Mouse (Mus musculus) embryo, embryonic 11 days (tissue): ENCODE measurements around the gene Fgfr2.
A peak's percentile ranks its signal among the peaks of the same experiment; 100 is the strongest.

Source experiments
- DNase-seq: peaks from one replicate; pipeline ENCODE4 v3.0.0-alpha.2; 2015

Fgfr2 gene

DNA sequence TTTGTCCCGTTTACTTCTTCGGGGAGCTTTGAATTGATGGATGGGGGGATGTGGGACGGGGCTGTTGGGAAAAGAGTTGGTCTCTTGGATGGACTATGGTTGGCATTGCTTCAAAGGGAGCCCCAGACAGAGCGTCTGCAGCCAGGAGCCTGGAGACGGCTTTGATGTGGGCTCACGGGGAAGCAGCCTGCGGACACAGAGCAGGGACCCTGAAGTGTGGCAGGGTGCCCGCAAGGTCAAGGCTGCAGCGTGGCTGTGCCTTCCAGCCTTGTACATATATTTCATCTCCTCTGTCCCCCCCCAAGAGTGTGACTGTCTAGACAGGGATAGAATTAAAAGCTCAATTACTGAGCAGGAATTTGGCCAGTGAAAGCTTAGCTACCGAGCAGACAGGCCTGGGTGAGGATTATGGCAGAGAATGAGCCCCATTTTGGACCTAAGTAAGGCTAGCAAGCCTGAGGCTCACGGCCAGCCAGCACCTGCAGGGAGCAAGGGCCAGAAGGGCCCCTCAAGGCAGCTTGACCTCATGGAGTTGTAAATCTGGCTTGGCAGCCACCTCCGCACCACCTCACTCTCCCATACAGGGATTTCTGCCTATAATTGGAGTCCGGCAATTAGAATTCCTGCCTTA, 2146.7 kb downstream of the Fgfr2 start:
- no peak for DNase-seq

DNA sequence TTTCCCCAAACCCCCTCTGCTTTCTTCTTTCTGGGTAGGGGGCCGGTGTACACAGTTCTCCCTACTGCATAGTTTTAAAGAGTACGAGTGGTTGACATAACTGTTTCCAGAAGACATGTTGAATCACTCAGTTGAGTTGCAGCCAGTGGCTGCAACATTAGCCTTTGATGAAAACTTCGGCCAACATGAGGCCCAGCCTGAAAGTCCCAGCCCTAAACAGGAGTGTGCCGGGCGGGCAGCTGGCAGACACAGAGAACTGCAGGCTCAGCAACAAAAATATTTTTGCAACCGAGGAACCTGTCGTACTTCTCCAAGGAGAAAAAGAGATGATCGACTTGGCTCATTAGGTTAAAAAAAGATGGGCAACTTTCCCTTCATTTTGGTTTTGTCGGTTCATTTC, 2150.4 kb downstream of the Fgfr2 start:
- no peak for DNase-seq

GRCm38 (mm10) chr7:130969507-130969906, 2153.6 kb downstream of the Fgfr2 start:
- DNase-seq, result no peak

- no peak for DNase-seq
These were observed 2154.1 kb downstream of the Fgfr2 start for GRCm38 (mm10) chr7:130969076-130969475.

GRCm38 (mm10) chr7:130968537-130968936, 2154.6 kb downstream of the Fgfr2 start:
- DNase-seq, result no peak

- no peak for DNase-seq
These were observed 2155.2 kb downstream of the Fgfr2 start for GRCm38 (mm10) chr7:130967901-130968300.

DNA sequence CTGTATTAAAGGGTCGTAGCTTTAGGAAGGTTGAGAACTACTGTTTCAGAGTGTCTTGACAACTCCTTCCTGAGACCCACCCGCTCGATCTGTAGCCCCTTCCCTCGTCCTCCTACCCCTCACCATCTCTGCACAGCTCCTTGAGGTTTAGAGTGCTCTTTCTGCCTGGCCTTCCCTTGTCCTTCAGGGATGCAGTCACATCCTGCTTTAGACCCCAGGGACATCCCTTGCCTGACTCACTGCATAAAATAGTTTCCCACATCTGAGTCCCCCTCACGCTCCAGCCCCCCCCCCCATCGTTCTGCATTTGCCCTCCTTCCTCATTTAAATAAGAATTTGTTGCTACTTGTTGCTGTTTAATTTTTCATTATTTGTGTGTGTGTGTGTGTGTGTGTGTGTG, 2156.3 kb downstream of the Fgfr2 start:
- no peak for DNase-seq

- peak; percentile 21 for DNase-seq
These were observed 2156.7 kb downstream of the Fgfr2 start for GRCm38 (mm10) chr7:130966451-130966850.

DNA sequence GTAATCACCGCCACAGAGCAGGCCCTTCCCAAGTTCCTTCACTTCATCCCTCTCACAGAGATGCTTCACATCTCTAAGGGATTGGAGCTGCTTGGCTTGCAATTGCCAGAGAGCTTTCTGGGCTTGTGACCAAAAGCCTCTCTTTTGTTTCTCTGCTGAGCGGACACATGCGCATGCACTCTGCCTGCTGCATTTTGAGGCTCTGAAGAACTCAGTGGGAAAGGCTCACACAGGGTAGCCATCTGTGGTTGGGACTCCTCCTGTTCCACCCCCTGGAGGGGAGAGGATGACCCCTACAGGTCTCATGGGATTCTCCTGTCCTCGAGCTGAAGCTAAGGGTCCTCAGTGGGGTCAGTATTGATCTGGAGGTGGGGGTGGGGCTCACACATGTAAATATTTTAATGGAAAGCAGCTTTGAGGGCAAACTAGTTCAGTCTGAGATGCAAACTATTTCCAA, 2157.2 kb downstream of the Fgfr2 start:
- peak; percentile 57 for DNase-seq

DNA sequence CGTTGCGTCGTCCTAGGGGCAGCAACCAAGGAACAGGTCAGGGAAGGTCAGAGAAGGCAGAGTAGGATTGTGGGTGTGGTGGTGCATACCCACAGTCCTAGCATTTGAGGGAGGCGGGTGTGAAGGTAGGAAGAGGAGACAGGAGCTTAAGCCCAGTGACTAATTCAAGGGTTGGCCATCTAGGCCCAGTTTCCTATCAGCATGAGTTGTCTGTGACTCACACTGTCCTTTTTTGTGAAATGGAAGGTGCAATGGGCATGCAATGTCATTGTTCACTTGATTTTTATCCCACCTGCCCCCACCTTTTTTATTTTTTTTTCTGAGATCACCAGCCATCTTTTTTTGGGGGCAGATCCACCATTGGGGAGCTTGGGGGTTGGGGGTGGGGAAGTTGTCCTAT, 2157.8 kb downstream of the Fgfr2 start:
- no peak for DNase-seq

DNA sequence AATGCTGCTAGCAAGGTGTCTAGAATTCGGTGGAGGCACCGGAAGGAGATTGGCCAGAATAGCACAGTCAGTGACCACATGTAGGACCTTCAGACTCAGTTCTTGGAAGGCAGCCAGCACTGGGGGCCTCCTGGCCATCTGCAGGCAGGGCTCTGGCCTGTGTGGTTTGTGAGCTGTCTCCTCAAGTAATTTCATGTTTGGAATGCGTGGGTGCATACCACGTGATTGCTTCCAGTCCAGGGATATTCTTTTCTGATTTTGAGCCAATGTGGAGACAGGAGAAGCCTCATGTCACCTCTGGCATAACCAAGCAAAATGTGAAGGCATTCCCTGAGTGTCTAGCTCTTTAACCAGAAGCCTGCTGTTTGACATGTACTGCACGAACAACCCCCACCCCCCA, 2158.5 kb downstream of the Fgfr2 start:
- DNase-seq, result peak; percentile 30

DNA sequence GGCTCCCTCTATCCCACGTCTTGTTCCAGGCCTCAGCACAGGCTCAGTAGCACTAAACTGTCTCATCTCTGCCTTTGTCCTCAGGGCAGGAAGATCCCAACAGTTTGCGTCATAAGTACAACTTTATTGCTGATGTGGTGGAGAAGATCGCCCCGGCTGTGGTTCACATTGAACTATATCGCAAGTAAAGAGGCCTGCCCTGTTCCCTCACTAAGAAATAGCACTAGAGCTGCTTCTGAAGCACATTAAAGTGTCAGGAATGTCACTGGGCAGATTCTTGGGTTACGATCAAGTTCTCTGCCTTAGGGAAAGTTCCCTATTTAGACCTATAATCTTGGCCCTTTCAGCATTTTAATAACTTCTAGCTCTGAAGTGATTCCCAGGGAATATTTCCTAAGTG, 2161.7 kb downstream of the Fgfr2 start:
- no peak for DNase-seq

DNA sequence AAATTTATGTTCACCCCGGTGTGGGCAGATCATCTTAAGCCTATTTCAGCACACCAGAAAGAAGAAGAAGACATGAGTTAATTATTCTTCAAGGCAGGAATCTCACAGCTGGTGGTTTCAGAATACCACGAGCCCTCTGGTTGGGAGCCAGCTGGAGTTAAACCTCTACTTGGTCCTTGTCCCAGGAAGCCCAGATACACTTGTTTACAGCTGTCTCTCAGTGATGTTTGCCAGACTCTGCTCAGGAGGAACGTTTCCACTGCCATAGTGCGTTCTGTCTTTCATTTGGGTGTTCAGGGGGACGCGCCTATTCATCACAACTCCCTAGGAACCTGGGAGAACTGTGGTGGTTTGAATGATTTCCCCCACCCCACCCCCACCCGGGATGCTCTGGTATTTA, 2163.3 kb downstream of the Fgfr2 start:
- no peak for DNase-seq

DNA sequence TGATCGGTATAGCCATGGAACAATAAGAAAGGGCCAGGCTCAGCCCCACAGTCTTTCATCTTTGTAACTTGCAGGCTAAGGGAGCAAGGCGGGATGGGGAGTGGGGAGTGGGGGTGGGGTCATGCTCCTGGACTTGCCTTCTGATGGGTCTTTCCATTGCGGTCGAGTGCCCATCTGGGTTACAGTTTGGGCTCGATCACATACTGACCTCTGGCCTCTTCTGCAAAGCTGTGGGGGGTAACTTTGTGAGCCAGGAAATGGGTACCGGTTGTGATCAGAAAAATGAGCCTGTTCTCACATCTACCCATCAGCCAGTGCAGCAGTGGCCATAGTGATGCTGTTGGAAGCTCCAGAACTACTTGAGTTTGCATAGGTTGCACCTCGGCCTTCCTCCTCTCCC, 2164.6 kb downstream of the Fgfr2 start:
- no peak for DNase-seq

GRCm38 (mm10) chr7:130954177-130954601, 2169.0 kb downstream of the Fgfr2 start:
- no peak for DNase-seq

- no peak for DNase-seq
These were observed 2169.8 kb downstream of the Fgfr2 start for GRCm38 (mm10) chr7:130953376-130953775.

DNA sequence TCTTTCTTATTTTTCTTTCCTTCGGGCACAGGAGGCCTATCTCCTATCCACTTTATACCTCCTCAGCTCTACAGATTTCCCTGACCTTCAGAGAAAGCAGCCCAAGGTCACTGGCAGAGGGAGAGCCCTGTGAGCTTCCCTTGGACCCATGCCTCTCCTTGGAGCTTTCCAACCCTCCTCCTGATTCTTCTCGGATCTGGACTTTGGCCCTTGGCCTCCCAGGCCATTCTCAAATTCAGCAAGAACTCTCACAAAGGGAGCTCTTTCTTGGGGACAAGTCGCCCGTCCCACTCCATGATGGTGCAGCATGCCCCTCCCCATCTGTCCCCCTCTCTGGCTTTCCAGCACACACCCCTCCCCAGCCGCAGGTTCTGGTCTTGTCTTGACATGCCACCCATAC, 2172.1 kb downstream of the Fgfr2 start:
- DNase-seq, result no peak

DNA sequence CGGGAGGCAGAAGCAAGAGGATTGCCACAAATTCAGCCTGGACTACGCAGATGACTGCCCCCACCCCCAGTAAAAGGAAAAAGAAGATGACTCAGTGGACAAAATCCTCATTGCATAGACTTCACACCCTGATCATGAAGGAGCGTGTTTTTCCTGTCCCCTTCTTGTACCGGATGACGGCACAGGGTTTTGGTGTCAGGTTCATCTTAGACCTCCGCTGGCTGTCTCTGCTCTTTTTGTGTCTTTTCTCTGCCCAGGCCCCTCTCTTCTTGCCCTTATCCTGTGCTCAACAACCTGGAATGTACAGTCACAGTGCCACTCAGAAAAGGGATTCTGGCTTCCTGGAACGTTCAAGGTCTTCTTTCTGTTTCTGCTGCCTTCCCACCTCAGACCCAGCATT, 2172.7 kb downstream of the Fgfr2 start:
- no peak for DNase-seq

- DNase-seq, result no peak
These were observed 2173.8 kb downstream of the Fgfr2 start for GRCm38 (mm10) chr7:130949331-130949751.

DNA sequence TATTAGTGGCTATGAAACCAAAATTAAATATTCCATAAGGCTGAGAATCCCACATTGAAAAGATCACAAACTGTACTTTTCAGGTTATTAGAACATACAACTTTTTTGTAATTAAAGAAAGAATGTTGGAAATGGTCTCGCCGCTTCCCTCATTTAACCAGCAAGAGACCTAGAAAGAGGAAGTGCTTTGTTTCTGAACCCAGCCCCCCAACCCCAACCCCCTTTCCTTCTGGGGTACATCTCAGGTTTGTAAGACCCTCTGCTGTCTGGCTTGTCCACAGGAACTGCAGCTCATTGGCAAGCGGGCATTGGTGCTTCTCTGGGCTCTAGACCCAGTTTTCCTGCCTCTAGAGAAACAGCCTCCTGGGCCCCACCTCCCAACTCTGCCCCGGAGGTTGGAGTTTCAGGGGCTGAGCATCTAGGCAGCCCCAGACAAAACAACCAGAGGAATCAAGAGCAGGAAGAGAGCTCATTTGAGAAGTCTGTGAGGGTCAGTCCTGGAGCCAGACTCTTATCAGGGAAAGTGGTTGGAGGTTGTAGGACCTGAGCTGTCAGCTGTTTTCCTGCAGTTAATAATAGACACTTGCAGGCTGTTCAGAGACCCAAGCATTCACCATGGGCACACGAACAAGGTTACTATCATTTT, 2174.5 kb downstream of the Fgfr2 start:
- no peak for DNase-seq

- no peak for DNase-seq
These were observed 2176.8 kb downstream of the Fgfr2 start for GRCm38 (mm10) chr7:130946303-130946702.

GRCm38 (mm10) chr7:130945730-130946129, 2177.4 kb downstream of the Fgfr2 start:
- no peak for DNase-seq

GRCm38 (mm10) chr7:130944766-130945475, 2178.2 kb downstream of the Fgfr2 start:
- no peak for DNase-seq

- no peak for DNase-seq
These were observed 2179.8 kb downstream of the Fgfr2 start for GRCm38 (mm10) chr7:130943280-130943895.
